Mouse (Mus musculus) hindbrain, embryonic 12.5 days (tissue): ENCODE data around the gene Siah1a. TPM values are rescaled to one million over a fixed set of nuclear protein-coding genes. Genes with fewer than 3 reads are reported as not detected.

Experiments
- ATAC-seq: fragments of 200-750 bp; cut with Nextera tagmentation; 2 replicates; pipeline ENCODE4 v1.8.0; 2017; ENCODE audit warnings: moderate TSS enrichment; ENCODE audit not compliant: low FRiP score
- H3K27ac ChIP-seq: fragments of 300-500 bp; sonication (generic); 2 replicates; pipeline ENCODE4 v1.5.1; 2016; ENCODE audit warnings: mild to moderate bottlenecking
- H3K27me3 ChIP-seq: fragments of 300-500 bp; sonication (generic); 2 replicates; pipeline ENCODE4 v1.6.1; 2016; ENCODE audit warnings: mild to moderate bottlenecking
- H3K36me3 ChIP-seq: fragments of 300-500 bp; sonication (generic); 2 replicates; pipeline ENCODE4 v1.6.1; 2016; ENCODE audit warnings: mild to moderate bottlenecking
- H3K4me1 ChIP-seq: fragments of 300-500 bp; sonication (generic); 2 replicates; pipeline ENCODE4 v1.6.1; 2016
- H3K4me2 ChIP-seq: fragments of 300-500 bp; sonication (generic); replicated peaks from 2 replicates; pipeline ENCODE4 v1.6.1; 2016; ENCODE audit warnings: mild to moderate bottlenecking
- H3K4me3 ChIP-seq: fragments of 300-500 bp; sonication (generic); 2 replicates; pipeline ENCODE4 v1.5.1; 2016; ENCODE audit warnings: mild to moderate bottlenecking
- H3K9ac ChIP-seq: fragments of 300-500 bp; sonication (generic); 2 replicates; pipeline ENCODE4 v1.6.1; 2016; ENCODE audit warnings: mild to moderate bottlenecking, moderate library complexity
- H3K9me3 ChIP-seq: fragments of 300-500 bp; sonication (generic); replicated peaks from 2 replicates; pipeline ENCODE4 v1.6.1; 2016; ENCODE audit warnings: mild to moderate bottlenecking
- WGBS: fragments of 180-500 bp; shearing (Covaris S2); methylation state at CpG from one replicate; pipeline ENCODE4 v1.1.7; 2016; 5-methylcytosine and 5-hydroxymethylcytosine counted together
- polyA plus RNA-seq: library from polyadenylated mRNA; unstranded; fragments of >200 nt; fragmentation: Nextera tagmentation; extraction: Ambion mirVana; gene quantifications from 2 replicates; pipeline ENCODE4 v1.2.1, GENCODE M21; 2016

Siah1a gene
- polyA plus RNA-seq = 87.8 and 92.0 TPM in 2 replicates

- H3K9ac ChIP-seq = peak within 1 kb of the TSS; percentile 99
- peak within 1 kb of the TSS; percentile 85 for H3K4me3 ChIP-seq
- no peaks in the 10 kb centered on the region for H3K27me3 ChIP-seq
- under 1% methylated on average over 44 of the region's 88 CpGs for WGBS
- H3K27ac ChIP-seq = peak within 1 kb of the TSS; percentile 97
- peak within 1 kb of the TSS; percentile 86 for H3K4me2 ChIP-seq
- no peaks in the 10 kb centered on the region for H3K9me3 ChIP-seq
- no peaks in the 10 kb centered on the region for H3K36me3 ChIP-seq
- peaks cover 25% of the 10 kb centered on the region for H3K4me1 ChIP-seq
- ATAC-seq = peak; percentile 85
Observed at GRCm38 (mm10) chr8:86745221-86745934, at the start of gene Siah1a, which contains the start of gene Gm10638. TSS of gene Siah1a (minus strand) at chr8:86745934. TSS of gene Gm10638 (plus strand) at chr8:86745699.

DNA sequence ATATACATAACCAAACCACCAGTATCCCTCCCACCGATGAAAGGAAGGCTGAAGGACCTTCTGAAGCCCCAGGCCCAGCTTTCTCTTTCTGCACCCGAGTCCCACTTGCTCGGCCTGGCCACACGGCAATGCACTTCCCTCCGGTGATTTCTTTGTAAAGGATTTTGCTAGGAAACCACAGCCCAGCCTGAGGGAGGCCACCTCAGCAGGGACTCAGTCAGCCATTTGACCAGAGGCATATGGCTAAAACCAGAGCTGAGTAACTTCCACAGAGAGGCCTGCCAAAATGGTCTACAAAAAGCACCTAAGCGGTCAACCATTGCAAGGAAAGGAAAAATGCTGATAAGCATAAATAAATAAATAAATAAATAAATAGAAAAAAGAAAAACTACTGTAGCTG is 49.0 kb upstream of the Siah1a start:
- H3K4me3 ChIP-seq = no peak overlapping the region
- H3K9ac ChIP-seq = no peak overlapping the region
- no peaks in the 10 kb centered on the region for H3K9me3 ChIP-seq
- 40% methylated on average over 6 of the region's 6 CpGs for WGBS
- no peak for ATAC-seq
- H3K4me1 ChIP-seq = peaks cover 4% of the 10 kb centered on the region; the same call in 1 of the 2 replicates
- H3K36me3 ChIP-seq = no peaks in the 10 kb centered on the region
- H3K27ac ChIP-seq = no peak overlapping the region
- no peaks in the 10 kb centered on the region for H3K27me3 ChIP-seq
- no peak overlapping the region for H3K4me2 ChIP-seq

DNA sequence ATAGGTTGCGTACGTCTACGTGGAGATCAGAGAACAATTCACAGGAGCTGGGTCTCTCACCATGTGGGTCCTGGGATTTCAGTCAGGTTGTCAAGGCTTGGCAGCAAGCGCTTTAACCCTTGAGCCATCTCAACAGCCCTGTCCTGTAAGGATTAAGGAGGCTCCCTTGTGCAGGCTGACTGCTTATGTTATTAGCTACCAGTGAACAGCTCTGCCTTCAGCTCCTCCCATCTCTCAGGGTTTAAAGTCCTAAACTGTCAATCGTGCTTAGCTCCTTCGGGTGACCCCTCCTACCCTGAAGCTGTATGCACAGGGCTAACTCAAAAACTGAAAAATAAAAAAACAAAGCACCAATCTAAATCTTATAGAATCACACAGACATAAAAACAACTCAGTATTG is 45.8 kb upstream of the Siah1a start:
- Histone ChIP-seq H3K9me3 (no peaks in the 10 kb centered on the region), H3K4me1 (peaks cover 4% of the 10 kb centered on the region; the same call in 1 of the 2 replicates), H3K27ac (no peak overlapping the region), H3K36me3 (no peaks in the 10 kb centered on the region), H3K4me2 (no peak overlapping the region), H3K9ac (no peak overlapping the region), H3K27me3 (no peaks in the 10 kb centered on the region), H3K4me3 (no peak overlapping the region)
- WGBS = 90% methylated on average over 6 of the region's 6 CpGs
- no peak for ATAC-seq

DNA sequence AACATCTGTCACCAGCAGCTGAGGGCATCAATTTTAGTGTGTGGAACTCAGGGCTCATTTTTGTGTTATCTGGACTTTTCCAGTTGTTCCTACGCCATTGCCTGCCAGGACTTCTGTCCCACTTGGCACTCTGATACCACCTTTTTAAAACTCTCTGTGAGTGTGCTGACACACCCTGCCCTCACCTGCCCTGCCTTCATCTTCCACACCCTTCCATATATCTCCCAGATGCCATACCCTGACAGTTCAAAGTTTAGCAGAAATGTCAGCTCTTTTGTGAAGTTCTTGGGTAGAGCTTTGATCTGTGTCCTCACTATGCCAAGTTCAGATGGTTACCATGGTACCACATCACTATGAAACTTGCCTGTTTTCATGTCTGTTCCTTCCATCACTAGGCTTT is 43.8 kb upstream of the Siah1a start:
- Histone ChIP-seq H3K27ac (no peak overlapping the region), H3K9ac (no peak overlapping the region), H3K27me3 (no peaks in the 10 kb centered on the region), H3K4me3 (no peak overlapping the region), H3K36me3 (no peaks in the 10 kb centered on the region), H3K9me3 (no peaks in the 10 kb centered on the region), H3K4me2 (no peak overlapping the region), H3K4me1 (peaks cover 4% of the 10 kb centered on the region; the same call in 1 of the 2 replicates)
- WGBS = 90% methylated on average over 1 of the region's 1 CpGs
- no peak for ATAC-seq

- 76% methylated on average over 12 of the region's 12 CpGs for WGBS
- Histone ChIP-seq H3K36me3 (no peaks in the 10 kb centered on the region), H3K9me3 (no peaks in the 10 kb centered on the region), H3K4me1 (peaks cover 4% of the 10 kb centered on the region; the same call in 1 of the 2 replicates), H3K27me3 (no peaks in the 10 kb centered on the region), H3K4me3 (no peak overlapping the region), H3K9ac (no peak overlapping the region), H3K27ac (no peak overlapping the region), H3K4me2 (no peak overlapping the region)
- no peak for ATAC-seq
Observed at GRCm38 (mm10) chr8:86787891-86788420, 42.2 kb upstream of the Siah1a start.

DNA sequence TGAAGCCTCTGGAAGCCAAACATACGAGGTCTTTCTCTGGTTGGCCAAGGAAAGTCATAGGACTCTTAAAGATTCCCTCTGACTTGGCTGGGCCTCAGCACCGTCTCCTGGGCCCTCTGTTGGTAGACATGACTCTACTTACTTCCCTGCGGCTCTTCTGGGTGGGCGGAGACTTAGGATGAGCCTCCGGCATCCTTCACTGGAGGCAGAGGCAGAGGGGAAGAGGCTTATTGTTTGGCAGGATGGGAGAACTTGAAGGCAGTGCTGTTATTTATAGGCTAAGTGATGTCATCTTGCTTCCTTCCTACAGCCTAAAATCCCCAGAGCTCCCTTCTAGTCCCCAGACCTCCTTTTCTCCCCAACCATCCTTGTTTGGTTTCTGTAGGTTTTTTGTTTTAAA is 40.8 kb upstream of the Siah1a start:
- Histone ChIP-seq H3K27me3 (no peaks in the 10 kb centered on the region), H3K4me3 (no peak overlapping the region), H3K9ac (no peak overlapping the region), H3K4me2 (no peak overlapping the region), H3K9me3 (no peaks in the 10 kb centered on the region), H3K36me3 (no peaks in the 10 kb centered on the region), H3K4me1 (peaks cover 4% of the 10 kb centered on the region; the same call in 1 of the 2 replicates), H3K27ac (no peak overlapping the region)
- WGBS = 54% methylated on average over 5 of the region's 5 CpGs
- no peak for ATAC-seq

DNA sequence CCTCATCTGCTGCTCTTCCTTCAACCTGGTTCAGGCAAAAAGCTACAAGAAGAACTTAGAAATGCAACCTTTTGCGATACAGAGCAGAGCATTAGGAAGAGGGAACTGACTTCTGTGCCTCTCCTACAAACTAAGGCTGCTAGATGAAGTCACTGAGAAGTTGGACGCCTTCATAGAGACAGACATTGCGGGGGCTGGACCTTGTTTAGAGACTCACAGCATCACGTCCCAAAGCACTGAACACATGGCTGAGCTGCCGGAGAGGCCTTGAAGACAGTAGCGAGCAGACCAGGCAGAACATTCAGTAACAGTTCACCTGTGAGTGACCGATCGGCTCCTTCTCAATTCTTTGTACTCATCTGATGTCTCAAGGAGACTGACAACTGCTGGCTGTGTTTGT is 35.4 kb upstream of the Siah1a start:
- no peak for ATAC-seq
- H3K36me3 ChIP-seq = no peaks in the 10 kb centered on the region
- no peak overlapping the region for H3K9ac ChIP-seq
- H3K9me3 ChIP-seq = no peaks in the 10 kb centered on the region
- no peaks in the 10 kb centered on the region for H3K27me3 ChIP-seq
- no peaks in the 10 kb centered on the region for H3K4me1 ChIP-seq
- H3K4me3 ChIP-seq = no peak overlapping the region
- WGBS = 94% methylated on average over 8 of the region's 8 CpGs
- H3K27ac ChIP-seq = no peak overlapping the region
- H3K4me2 ChIP-seq = no peak overlapping the region

GRCm38 (mm10) chr8:86779207-86779606 is 33.5 kb upstream of the Siah1a start:
- H3K27me3 ChIP-seq = no peaks in the 10 kb centered on the region
- WGBS = 88% methylated on average over 8 of the region's 8 CpGs
- no peak overlapping the region for H3K27ac ChIP-seq
- H3K36me3 ChIP-seq = no peaks in the 10 kb centered on the region
- H3K4me2 ChIP-seq = no peak overlapping the region
- no peak overlapping the region for H3K9ac ChIP-seq
- no peaks in the 10 kb centered on the region for H3K9me3 ChIP-seq
- no peaks in the 10 kb centered on the region for H3K4me1 ChIP-seq
- ATAC-seq = no peak
- no peak overlapping the region for H3K4me3 ChIP-seq

DNA sequence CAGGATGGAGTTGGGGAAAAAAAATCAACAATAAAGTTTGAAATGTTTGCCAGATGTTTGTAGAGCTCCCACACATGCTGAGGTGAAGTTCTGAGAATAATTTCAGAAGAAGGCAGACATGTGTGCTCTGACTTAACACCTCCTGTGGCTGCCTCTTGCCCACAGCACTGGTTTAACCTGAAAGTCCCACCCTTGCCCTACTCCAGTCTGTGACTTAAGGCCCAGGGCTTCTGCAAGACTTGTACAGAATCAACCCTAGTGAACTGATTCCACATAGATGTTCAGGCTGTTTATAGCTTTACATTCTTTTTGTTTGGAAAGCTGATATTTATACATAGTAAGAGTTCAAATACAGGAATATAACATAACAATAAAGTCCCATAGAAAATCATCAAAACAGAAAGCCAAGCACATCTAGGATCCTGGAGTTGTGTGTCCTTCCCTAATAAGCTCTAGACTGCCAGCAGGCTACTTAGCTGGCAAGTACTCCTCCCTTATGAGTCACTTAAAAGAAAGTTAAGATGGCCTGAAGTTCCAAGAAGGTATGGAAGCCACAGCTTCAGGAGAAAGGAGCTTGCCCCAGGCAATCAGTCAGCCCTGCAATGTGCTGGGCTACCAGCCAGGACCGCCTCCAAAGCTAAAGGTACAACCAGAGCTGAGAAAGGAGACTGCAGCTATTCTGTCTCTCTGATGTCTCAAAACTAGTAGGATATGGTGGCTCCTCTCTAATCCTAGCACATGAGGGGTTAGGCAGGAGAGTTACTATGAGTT is 24.4 kb upstream of the Siah1a start:
- no peak for ATAC-seq
- Histone ChIP-seq H3K4me2 (no peak overlapping the region), H3K27me3 (no peaks in the 10 kb centered on the region), H3K9ac (no peak overlapping the region), H3K9me3 (no peaks in the 10 kb centered on the region), H3K36me3 (no peaks in the 10 kb centered on the region), H3K4me3 (no peak overlapping the region), H3K4me1 (no peaks in the 10 kb centered on the region), H3K27ac (no peak overlapping the region)
- 70% methylated on average over 1 of the region's 1 CpGs for whole genome bisulfite sequencing

DNA sequence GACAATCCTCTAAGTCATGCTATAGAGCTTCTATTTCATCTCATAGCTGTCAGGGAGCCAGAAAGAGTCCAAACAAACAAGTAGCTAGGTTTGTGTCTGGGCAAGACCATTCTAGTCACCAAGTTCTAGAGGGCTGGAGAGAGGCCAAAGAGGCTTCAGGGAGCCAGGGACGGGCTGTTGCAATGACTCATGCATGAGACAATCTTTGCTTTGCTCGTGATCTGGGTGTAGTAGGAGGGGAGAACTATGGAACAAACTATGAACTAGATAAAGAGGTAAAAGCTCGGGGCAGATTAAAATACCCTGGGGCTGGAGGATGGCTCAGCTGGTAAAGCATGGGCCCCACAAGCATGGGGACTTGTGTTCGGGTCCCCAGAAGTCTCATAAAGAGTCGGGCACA is 22.8 kb upstream of the Siah1a start:
- Histone ChIP-seq H3K4me3 (no peak overlapping the region), H3K4me2 (no peak overlapping the region), H3K4me1 (no peaks in the 10 kb centered on the region), H3K27me3 (no peaks in the 10 kb centered on the region), H3K9me3 (no peaks in the 10 kb centered on the region), H3K9ac (no peak overlapping the region), H3K27ac (no peak overlapping the region), H3K36me3 (no peaks in the 10 kb centered on the region)
- no peak for ATAC-seq
- WGBS = 82% methylated on average over 5 of the region's 5 CpGs

- H3K27me3 ChIP-seq = 0 out of 2 replicates have a peak, but pooled peaks cover 2% of the 10 kb centered on the region
- H3K4me2 ChIP-seq = no peak overlapping the region
- ATAC-seq = no peak
- no peak overlapping the region for H3K27ac ChIP-seq
- H3K4me1 ChIP-seq = no peaks in the 10 kb centered on the region
- 88% methylated on average over 9 of the region's 9 CpGs for WGBS
- H3K36me3 ChIP-seq = no peaks in the 10 kb centered on the region
- H3K9me3 ChIP-seq = no peaks in the 10 kb centered on the region
- H3K9ac ChIP-seq = no peak overlapping the region
- no peak overlapping the region for H3K4me3 ChIP-seq
Observed at GRCm38 (mm10) chr8:86766548-86767211, 20.9 kb upstream of the Siah1a start.

GRCm38 (mm10) chr8:86765669-86766068 is 19.9 kb upstream of the Siah1a start:
- Histone ChIP-seq H3K27ac (no peak overlapping the region), H3K4me2 (no peak overlapping the region), H3K4me1 (no peaks in the 10 kb centered on the region), H3K27me3 (0 out of 2 replicates have a peak, but pooled peaks cover 2% of the 10 kb centered on the region), H3K4me3 (no peak overlapping the region), H3K9ac (no peak overlapping the region), H3K9me3 (no peaks in the 10 kb centered on the region), H3K36me3 (no peaks in the 10 kb centered on the region)
- 87% methylated on average over 8 of the region's 8 CpGs for WGBS
- ATAC-seq = no peak
